Mouse (Mus musculus) olfactory bulb, adult 2 months (tissue): ENCODE measurements at regions not wholly inside any gene's neighbourhood (a gene's known extent, or its start where the extent isn't known, plus 50 kb on each side); places are given as distances from the start of the nearest gene placed in this dataset.

Experiments
- CTCF ChIP-seq: fragments of 200-500 bp; IDR thresholded peaks from 2 replicates; pipeline ENCODE4 v1.5.1; 2012; ENCODE audit warnings: low read depth, mild to moderate bottlenecking, low read length, moderate library complexity; ENCODE audit not compliant: insufficient read depth
- POLR2A ChIP-seq: fragments of 200-500 bp; IDR thresholded peaks from 2 replicates; pipeline ENCODE4 v1.6.1; 2012; ENCODE audit warnings: mild to moderate bottlenecking, low read depth, low read length, moderate library complexity; ENCODE audit not compliant: insufficient read depth

GRCm38 (mm10) chr2:79532610-79533160, 76.1 kb upstream of the Cerkl start:
- TF ChIP-seq CTCF (no peak), POLR2A (no peak)
